Mouse (Mus musculus): ENCODE results near the gene Fstl3.

The Fstl3 gene

GRCm38 (mm10) chr10:79808728-79809127 is 31.7 kb downstream of the Fstl3 start:
- no peak for DNase-seq (ENCODE audit: extremely low spot score, low read depth, low spot score)

GRCm38 (mm10) chr10:79811736-79812637 is 34.9 kb downstream of the Fstl3 start:
- peak; percentile 39 for DNase-seq (ENCODE audit: extremely low spot score, low read depth, low spot score)

DNA sequence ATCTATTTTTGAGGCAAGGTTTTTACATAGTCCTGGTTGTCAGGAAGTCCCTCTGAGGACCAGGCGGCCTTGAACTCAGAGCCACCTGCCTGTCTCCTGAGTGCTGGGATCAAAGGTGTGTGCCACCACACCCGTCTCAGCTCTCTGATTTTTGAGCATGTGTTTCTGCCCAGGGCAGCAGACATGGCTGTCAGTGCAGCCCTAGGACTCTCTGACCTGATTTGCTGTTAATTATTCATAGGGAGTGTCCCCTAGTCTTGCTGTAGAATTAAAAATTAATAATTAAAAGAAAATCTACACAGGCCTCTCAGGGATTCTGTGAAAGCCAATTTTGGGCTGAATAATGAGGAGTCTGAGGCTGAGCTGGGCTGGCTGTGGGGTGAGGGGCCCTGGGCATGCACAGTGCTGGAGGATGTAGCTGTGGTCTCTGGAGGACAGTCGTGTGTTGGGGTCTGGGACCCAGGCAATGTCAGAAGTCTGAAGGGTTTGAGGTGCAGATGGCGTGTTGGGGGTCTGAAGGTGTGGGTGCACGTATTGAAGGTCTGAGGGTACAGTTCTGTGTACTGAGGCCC is 37.3 kb downstream of the Fstl3 start:
- DNase-seq (ENCODE audit: extremely low spot score, low read depth, low spot score), result no peak

DNA sequence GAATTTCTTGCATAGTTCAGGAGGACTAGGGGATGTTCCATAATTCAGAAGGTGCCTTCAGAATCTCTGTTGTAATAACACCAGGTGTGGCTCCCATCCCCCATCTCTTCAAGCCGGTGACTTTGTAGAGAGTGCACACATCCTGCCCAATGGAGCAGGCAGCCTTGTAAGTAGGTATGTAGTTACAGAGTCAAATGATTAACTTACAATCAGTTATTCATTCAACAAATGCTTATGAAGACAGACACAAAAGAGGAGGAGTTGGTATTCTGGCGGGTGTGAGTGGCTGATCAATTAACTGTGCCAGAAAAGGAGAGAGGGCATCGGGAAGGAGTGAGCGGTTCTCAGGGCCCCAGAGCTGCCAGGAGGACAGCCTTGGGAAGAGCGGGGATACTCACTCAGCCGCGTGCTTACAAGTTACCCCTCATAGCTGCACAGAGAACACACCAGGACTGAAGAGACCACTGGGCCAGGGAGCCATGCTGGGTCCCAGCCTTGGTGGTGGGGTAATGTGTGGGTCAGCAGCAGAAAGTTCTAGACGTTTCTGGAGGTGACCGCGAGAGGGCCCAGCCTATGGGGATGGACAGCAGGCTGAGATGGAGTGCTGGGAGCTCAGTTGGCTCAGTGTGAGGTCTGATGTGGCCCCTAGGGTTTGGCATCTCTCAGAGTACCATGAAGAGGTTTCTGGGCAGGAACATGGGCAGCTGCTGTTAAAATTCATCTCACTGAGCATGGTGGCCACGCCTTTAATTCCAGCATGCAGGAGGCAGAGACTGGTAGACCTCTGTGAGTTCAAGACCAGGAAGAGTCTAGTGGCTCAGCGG is 38.8 kb downstream of the Fstl3 start:
- DNase-seq (ENCODE audit: extremely low spot score, low read depth, low spot score), result no peak

DNA sequence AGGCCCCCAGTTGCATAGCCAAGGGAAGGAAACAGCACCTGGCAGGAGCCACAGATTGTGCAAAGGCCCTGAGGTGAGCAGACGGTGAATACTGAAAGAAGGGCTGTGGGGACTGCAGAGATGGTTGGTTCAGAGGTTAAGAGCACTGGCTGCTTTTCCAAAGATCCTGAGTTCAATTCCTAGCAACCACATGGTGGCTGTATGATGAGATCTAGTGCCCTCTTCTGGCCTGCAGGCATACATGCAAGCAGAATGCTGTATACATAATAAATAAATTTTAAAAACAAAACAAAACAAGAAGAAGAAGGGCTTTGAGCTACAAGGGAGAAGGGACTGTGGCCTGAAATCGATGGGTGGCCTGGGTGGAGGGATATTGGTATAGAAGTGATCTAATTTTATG is 40.0 kb downstream of the Fstl3 start:
- DNase-seq (ENCODE audit: extremely low spot score, low read depth, low spot score), result no peak

- DNase-seq (ENCODE audit: extremely low spot score, low read depth, low spot score), result no peak
Measured at GRCm38 (mm10) chr10:79818225-79818624, 41.2 kb downstream of the Fstl3 start.

GRCm38 (mm10) chr10:79819606-79820005 is 42.5 kb downstream of the Fstl3 start:
- no peak for DNase-seq (ENCODE audit: extremely low spot score, low read depth, low spot score)

- DNase-seq (ENCODE audit: extremely low spot score, low read depth, low spot score), result no peak
Measured at GRCm38 (mm10) chr10:79820277-79820676, 43.2 kb downstream of the Fstl3 start.

DNA sequence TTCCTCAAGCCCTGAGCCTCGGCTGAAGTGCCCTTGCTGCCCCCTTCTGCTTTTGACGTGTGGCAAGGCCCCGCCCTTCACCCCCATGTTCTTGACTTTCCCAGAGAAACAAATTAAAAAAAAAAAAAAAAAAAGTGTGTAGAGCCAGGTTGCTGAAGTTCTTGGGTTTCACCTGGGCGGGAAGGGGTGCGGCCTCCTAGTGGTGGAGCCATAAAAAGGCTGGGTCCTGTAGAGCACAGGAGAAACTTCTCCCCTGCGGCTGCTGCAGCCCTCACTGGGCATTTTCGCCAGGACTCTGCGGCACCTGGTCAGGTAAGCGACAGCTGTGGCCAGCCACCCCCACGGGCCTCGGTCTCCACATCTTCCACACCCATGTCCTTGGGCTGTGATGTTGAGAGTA is 43.7 kb downstream of the Fstl3 start, which contains the start of gene Misp:
Misp (plus strand) TSS at position 208 of the 400 bp plus-strand sequence.
- DNase-seq (ENCODE audit: extremely low spot score, low read depth, low spot score), result no peak

- DNase-seq (ENCODE audit: extremely low spot score, low read depth, low spot score), result no peak
Measured at GRCm38 (mm10) chr10:79821731-79822130, 44.7 kb downstream of the Fstl3 start.

DNA sequence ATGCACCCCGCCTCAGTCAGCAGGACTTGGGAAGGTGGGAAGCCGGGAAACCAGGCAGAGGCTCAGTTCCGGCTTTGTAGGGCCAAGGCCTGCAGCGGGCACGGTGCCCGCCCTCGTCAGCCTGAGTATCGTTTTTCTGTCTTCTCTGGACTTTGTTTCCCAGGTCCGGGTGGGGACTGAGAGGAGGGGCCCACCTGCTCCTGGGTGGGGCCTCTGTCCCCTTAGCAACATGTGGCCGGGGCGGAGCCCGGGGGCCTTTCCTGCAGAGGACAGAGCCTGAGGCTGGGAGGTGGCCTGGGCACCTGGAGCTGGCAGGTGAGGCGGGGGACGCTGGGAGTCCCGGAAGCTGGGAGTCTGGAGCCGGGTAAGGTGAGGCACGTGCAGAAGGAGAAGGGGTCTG is 45.3 kb downstream of the Fstl3 start:
- DNase-seq (ENCODE audit: extremely low spot score, low read depth, low spot score), result no peak

- DNase-seq (ENCODE audit: extremely low spot score, low read depth, low spot score), result no peak
Measured at GRCm38 (mm10) chr10:79823011-79823410, 45.9 kb downstream of the Fstl3 start.

GRCm38 (mm10) chr10:79824413-79824812 is 47.3 kb downstream of the Fstl3 start:
- DNase-seq (ENCODE audit: extremely low spot score, low read depth, low spot score), result no peak

GRCm38 (mm10) chr10:79831583-79831982 is 54.5 kb downstream of the Fstl3 start:
- DNase-seq (ENCODE audit: extremely low spot score, low read depth, low spot score), result no peak

Measured in hindlimb bud, embryonic 11.5 days (tissue).